Mouse (Mus musculus) megakaryocyte, embryonic 14.5 days (primary cell): ENCODE results near the gene Agap3.

ENCODE experiments used
- FLI1 ChIP-seq: IDR thresholded peaks from 2 replicates; pipeline ENCODE4 v1.6.1; 2012; ENCODE audit warnings: low read length, inconsistent platforms, mixed read lengths
- GATA1 ChIP-seq: IDR thresholded peaks from 3 replicates; pipeline ENCODE4 v1.6.1; 2012; ENCODE audit warnings: mixed read lengths, low read length, inconsistent platforms, borderline replicate concordance

DNA sequence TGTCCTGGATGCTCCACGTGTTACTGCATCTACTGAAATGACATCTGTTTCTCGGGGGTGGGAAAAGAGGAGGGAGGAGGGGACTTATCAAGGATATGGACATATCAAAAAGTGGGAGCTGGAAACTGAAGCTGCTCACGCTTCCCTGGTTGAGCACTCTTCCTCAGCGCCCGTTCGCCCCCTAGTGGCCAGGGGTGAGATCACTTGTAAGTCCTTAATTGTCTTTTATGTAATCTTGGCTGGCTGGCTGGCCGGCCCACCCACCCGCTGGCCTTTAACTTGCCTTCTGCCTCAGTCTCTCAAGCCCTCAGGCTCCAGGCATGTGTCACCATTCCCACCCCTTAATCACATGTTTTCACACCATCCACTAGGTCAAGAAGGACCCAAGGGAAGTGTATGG lies 34.1 kb downstream of the Agap3 start:
- TF ChIP-seq GATA1: no peak
- TF ChIP-seq FLI1: no peak
